Comparison of ENCODE assay signal across 12 mouse cellular contexts in the genomic region with DNA sequence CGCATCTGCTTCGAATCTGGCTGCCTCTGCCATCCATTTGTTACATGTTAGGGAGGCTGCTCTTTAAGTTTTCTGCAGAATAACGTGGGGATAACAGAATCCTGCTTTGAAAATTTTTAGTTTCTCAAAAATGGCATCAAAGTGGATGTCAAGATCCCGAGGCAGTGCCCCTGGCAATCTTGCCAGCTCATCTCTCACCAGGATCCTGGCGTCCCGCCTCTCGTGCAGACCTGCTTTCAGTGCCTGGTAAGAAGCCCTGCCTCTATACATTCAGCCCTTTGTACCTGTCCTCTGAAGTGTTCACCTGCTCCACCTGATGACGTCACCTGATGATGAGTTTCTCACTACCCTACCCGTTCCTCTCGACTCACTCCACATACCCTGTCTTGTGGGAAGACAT.
"Had no signal": no experiment of that assay in that cellular context is flagged by ENCODE, and none has a peak within 500 bp of the region (broad histone marks: within the 10 kb centered on the region; RNA-seq: fewer than 3 reads in every experiment).

No protein-coding gene starts in this region.

- DNase-seq: gastrocnemius, adult 2 months; gastrocnemius, postnatal 14 days; heart, adult 2 months; heart, postnatal 10 days; heart, postnatal 4 days; kidney, adult 18-20 months; kidney, adult 8-10 months; kidney, postnatal 10 days; kidney, postnatal 25 days; kidney, postnatal 4 days; liver; liver, embryonic 13.5 days had no signal
